Mouse (Mus musculus) lung, postnatal 0 days (tissue): ENCODE data around the gene Gm3727. TPM values are rescaled to one million over a fixed set of nuclear protein-coding genes. Genes with fewer than 3 reads are reported as not detected.
"Not testable (repeated sequence)": the region's sequence is repeated elsewhere in the genome, so short reads cannot be mapped to it uniquely, and the experiment has no call there.

ENCODE experiments used
- ATAC-seq: fragments of 200-750 bp; cut with Nextera tagmentation; 2 replicates; pipeline ENCODE4 v1.8.0; 2017; ENCODE audit warnings: moderate library complexity
- DNase-seq: peaks from one replicate; pipeline ENCODE4 v3.0.0-alpha.2; 2016; ENCODE audit warnings: low spot score
- H3K27ac ChIP-seq: fragments of 300-500 bp; sonication (generic); 2 replicates; pipeline ENCODE4 v1.5.1; 2014; ENCODE audit warnings: antibody characterized with exemption, mild to moderate bottlenecking, low read length, mixed read lengths
- H3K27me3 ChIP-seq: fragments of 300-500 bp; sonication (generic); replicated peaks from 2 replicates; pipeline ENCODE4 v1.6.1; 2014; ENCODE audit warnings: low read length, mixed read lengths; ENCODE audit not compliant: insufficient read depth
- H3K36me3 ChIP-seq: fragments of 300-500 bp; sonication (generic); 2 replicates; pipeline ENCODE4 v1.6.1; 2014; ENCODE audit warnings: low read length, mixed read lengths; ENCODE audit not compliant: insufficient read depth
- H3K4me1 ChIP-seq: fragments of 300-500 bp; sonication (generic); 2 replicates; pipeline ENCODE4 v1.6.1; 2014; ENCODE audit warnings: antibody characterized with exemption, low read depth, low read length, mixed read lengths; ENCODE audit not compliant: insufficient read depth
- H3K4me2 ChIP-seq: fragments of 300-500 bp; sonication (generic); replicated peaks from 2 replicates; pipeline ENCODE4 v1.6.1; 2014; ENCODE audit warnings: low read depth, mild to moderate bottlenecking, low read length, moderate library complexity, mixed read lengths
- H3K4me3 ChIP-seq: fragments of 300-500 bp; sonication (generic); 2 replicates; pipeline ENCODE4 v1.5.1; 2014; ENCODE audit warnings: low read depth, low read length
- H3K9ac ChIP-seq: fragments of 300-500 bp; sonication (generic); replicated peaks from 2 replicates; pipeline ENCODE4 v1.6.1; 2014; ENCODE audit warnings: low read depth, mild to moderate bottlenecking
- H3K9me3 ChIP-seq: fragments of 300-500 bp; sonication (generic); 2 replicates; pipeline ENCODE4 v1.6.1; 2016; ENCODE audit warnings: low read length, mixed read lengths
- CTCF ChIP-seq: IDR thresholded peaks from 2 replicates; pipeline ENCODE4 v1.5.1; 2016; ENCODE audit warnings: antibody characterized with exemption, mild to moderate bottlenecking
- WGBS: fragments of 180-500 bp; shearing (Covaris S2); extraction: QIAGEN DNeasy Blood & Tissue Kit; methylation state at CpG from one replicate; pipeline ENCODE4 v1.1.7; 2014; 5-methylcytosine and 5-hydroxymethylcytosine counted together
- polyA plus RNA-seq: library from polyadenylated mRNA; unstranded; fragments of >200 nt; fragmentation: Nextera tagmentation; extraction: Ambion mirVana; gene quantifications from 2 replicates; pipeline ENCODE4 v1.2.1, GENCODE M21; 2015

Gm3727 gene
- polyA plus RNA-seq: not detected in 2 replicates

DNA sequence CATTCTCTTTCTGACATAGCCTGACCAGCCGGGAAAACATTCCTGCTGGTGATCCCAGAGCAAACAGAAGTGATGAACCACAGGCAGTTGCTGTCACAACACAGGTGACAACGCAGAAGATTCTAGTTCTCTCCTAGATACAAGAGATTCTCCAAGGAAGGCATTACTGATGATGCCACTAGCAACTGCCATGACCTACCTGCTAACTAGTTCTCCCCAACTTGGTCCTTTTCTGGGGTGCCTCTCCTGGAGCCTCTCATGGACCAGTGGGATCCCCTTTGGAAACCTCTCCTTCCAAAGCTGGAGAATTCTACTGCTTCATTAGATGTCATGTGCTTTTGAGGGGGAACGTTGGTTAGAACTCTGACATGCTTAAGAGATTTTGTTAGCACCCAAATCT is at the start of gene Gm3727:
Gm3727 (minus strand) TSS at position 101 of the 400 bp plus-strand sequence.
- not testable (repeated sequence) for H3K9ac ChIP-seq, H3K36me3 ChIP-seq, H3K27ac ChIP-seq, H3K4me2 ChIP-seq, H3K4me1 ChIP-seq, H3K27me3 ChIP-seq, H3K4me3 ChIP-seq, ATAC-seq, H3K9me3 ChIP-seq
- peak; percentile 1 for DNase-seq
- WGBS: 69% methylated on average over 3 of the region's 3 CpGs

- DNase-seq: peak; percentile 19
- peak; percentile 55 for TF ChIP-seq CTCF
- under 1% methylated on average over 7 of the region's 10 CpGs for WGBS
Observed at GRCm38 (mm10) chr14:7243498-7243897, 21.0 kb downstream of the Gm3727 start.

More at GRCm38 (mm10) chr14:7243498-7243897, 21.0 kb downstream of the Gm3727 start:
- not testable (repeated sequence) for H3K4me3 ChIP-seq, H3K9me3 ChIP-seq, H3K27ac ChIP-seq, H3K9ac ChIP-seq, H3K36me3 ChIP-seq, H3K4me2 ChIP-seq, H3K4me1 ChIP-seq, H3K27me3 ChIP-seq, ATAC-seq

Other genes starting within 250 kb of the Gm3727 start
- gene Gm10406, start 237.3 kb downstream of the Gm3727 start, polyA plus RNA-seq: 0.10 and 0.24 TPM in 2 replicates
- gene Gm3685, start 219.7 kb downstream of the Gm3727 start, polyA plus RNA-seq: not detected in 2 replicates
- gene Gm3696, start 164.1 kb downstream of the Gm3727 start, polyA plus RNA-seq: 0.25 and 0.27 TPM in 2 replicates
- not detected in 2 replicates for gene Gm6676, start 139.3 kb downstream of the Gm3727 start, polyA plus RNA-seq
- gene Gm3512, start 90.2 kb downstream of the Gm3727 start, polyA plus RNA-seq: 1.9 and 2.0 TPM in 2 replicates
- not detected in 2 replicates for gene Gm16434, start 70.2 kb downstream of the Gm3727 start, polyA plus RNA-seq
- 0.13 and 0.25 TPM in 2 replicates for gene Gm3739, start 50.3 kb upstream of the Gm3727 start, polyA plus RNA-seq
- gene Gm5797, start 67.7 kb upstream of the Gm3727 start, polyA plus RNA-seq: not detected in 2 replicates
- gene Gm8374, start 100.4 kb upstream of the Gm3727 start, polyA plus RNA-seq: not detected in 2 replicates
- gene Gm3755, start 186.2 kb upstream of the Gm3727 start, polyA plus RNA-seq: not detected in 2 replicates
- not detected in 2 replicates for gene Gm3752, start 219.0 kb upstream of the Gm3727 start, polyA plus RNA-seq